Mouse (Mus musculus) left cerebral cortex, adult 9 months (tissue): ENCODE data around the gene Amfr.

Source experiments
- DNase-seq, 2 experiments: peaks; one replicate each; pipeline ENCODE4 v3.0.0; 2022; ENCODE audit warnings: low spot score in 2 of 2

The Amfr gene

DNA sequence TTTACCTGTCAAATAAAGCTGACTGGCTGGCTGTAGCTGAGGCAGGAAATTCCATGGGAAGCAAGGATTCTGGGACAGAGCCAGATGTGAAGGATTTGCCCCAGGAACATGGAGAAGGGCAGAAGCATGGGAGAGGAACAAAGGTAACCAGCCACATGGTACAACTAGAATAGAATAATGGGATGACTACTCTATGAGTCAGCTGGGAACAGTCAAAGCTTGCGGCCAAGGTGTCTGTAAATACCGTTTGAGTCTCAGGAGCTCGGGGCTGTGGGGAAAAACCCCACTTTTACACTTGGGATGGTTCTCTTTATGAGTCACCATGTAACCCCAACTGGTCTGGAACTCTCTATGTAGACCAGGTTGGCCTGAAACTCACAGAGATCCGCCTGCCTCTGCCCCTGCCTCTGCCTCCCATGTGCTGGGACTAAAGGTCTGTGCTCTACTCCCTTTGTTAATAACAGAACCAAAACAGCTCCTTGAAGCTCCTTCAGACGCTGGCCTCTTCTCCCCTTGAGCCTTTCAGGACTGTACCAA lies 30.9 kb downstream of the Amfr start:
- DNase-seq: no peak

DNA sequence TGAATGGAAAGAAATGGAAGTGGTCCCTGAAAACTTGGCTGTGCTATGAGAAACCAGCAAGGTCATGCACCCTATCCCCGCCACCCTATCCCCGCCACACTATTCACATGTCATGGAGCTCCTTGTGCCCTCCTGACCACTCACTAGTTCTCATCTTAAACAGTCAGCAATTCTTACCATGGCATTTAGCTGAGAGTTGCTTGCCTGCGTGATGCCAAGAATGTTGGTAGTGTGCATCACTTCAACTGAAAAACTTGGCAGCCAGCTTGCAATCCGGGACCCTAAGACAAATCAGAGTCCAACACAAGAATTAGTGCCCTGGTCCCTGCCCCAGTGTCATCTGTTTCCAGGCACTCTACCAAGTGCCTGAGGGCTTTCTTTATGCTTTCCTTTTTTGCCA lies 32.5 kb downstream of the Amfr start:
- no peak for DNase-seq

DNA sequence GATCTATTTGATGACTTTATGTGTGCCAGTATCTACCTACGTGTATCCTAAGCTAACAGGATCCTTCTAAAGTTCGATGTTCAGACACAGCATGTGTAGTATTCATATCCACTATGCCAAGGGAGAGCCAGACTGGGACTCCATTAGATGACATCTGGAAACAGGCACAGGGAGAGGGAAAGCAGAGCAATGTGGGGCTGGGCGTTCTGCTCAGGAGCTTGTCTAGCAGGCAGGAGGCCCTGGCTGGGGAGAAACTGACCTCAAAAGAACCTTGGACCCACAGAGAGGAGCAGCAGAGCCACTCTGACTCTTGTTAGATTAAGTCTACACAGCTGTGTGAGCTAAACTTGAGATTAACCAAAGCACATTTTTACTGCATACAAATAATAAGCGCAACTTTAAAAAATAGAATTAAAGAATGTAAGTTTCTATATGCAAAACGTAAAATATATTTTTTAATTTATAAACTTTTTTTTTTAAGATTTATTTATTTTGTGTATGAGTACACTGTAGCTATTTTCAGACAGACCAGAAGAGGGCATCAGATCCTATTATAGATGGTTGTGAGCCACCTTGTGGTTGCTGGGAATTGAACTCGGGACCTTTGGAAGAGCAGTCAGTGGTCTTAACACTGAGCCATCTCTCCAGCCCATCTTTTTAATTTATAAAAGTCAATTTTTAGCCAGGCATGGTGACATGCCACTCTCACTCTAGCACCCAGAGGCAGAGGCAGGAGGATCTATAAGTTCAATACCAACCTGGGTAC lies 36.0 kb downstream of the Amfr start:
- DNase-seq: no peak

DNA sequence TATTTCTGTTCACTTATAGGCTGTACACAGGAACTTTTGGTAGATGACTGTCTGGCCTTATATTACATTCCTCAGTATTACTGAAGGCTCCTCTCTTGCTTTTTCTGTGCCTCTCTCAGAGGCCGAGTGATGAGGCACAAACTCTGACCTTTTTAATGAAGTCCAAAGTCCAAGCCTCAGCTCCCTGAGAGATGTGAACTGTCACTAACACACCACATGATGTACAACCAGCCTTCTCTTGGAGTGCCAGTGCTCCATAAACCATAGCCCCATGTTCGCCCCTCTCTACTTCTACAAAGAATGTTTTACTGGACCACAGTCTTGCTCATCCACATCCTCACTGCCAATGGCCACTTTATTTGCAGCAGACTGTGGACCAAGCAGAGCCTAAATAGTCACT lies 37.3 kb downstream of the Amfr start:
- no peak for DNase-seq

DNA sequence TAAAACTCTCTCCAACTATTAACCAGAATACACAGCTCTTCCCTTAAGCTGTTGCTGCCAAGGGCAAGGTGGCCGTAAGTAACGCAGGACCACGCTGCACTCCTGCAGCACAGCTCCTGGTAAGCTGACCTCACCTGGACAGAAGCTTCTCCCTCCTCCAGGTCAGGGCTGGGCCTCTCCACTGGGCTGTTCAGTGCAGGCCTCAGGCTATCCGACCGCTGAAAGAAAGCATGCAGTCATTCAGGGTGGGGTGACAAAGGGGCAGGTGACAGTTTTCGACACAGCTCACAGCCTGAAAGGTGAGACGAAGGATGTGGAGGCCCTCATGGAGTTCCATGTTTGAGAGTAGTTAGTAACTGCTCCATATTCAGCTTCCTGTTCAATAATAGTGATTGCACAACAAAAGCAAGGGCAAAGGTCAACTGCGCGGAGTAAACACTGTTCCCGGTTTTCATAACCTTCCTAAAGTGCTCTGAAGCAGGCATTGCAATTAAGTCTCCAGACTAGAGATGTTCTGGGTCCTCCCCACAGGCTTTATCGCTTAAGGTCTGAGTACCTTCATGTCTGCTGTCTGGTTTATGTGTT lies 37.9 kb downstream of the Amfr start:
- DNase-seq: no peak

DNA sequence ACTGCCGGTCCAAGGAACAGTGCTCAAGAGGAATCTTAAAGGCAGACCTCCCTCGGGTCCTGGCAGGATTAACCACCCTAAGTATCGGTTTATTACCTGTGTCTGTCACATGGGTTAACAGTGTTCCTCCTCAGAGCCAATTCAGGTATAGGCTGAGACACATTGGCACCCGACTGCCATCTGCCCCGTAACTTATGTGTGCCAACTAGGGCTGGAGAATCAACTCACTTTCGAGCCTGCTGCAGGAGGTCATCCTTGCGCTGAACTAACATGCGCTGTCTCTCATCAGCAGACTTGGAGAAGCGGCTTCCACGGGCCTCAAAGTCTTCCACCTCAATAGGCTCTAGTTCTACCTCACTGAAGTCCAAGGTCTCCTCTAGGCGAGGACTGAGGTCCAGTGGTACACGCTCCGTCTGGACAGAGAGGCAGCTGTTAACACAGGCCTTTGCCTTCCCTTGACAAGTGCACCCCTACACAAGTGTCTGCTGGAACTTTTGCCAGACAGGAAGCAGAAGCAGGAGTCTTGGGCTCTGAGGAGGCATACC lies 38.7 kb downstream of the Amfr start:
- no peak for DNase-seq

DNA sequence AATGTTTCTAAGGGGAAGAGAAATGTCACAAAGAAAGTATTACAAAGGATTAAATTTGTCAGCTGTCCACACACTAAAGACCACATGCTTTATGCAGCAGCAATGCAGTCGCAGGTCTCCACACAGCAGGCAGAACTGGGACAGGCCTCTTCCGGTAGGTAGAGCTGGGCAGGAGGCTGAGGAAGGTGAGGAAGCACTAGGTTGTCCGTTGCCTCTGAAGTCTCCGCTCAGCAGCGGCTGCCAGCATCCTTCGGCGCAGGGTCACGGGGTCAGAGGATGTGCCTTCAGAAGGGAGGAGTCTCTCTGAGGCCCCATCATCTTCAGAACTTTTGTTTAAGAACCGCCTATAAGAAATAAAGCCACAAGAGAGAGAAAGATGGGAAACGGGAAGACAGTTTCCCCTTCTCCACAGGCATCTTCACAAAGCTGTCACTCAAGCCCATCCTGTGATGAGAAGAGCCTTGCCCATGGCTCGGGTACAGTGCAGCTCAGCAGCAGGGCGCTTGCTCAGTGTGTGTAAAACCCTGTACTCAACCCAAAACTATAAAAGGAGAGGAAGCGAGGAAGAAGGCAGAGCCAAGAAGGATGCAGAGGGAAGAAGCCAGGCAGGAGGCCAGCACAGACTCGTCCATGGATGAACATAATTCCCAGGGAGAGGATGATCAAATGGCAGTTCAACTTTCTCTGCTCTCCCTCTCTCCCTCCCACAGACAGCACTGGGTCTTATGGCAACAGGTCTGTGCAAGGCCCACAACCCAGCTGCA lies 39.5 kb downstream of the Amfr start:
- DNase-seq: peak in 1 of 2 experiments; percentile 24

DNA sequence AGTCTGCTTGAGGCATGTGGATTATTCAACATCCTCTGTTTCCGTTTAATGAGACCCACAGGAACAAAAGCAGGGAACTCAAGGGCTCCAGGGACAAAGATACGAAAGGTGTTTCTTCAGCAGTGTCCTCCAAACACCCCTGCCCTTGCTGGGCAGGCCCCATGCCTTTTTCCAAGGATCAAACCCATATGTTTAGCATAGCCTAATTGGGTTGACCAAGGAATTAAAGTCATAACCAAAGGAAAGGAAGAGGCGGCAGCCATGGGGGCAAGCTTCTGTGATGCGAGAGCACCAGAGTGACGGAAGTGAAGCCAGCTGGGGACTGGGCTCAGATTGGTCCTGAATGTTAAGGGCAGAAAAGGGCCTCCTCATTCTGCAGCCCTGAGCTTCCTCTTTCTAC lies 40.4 kb downstream of the Amfr start:
- DNase-seq: peak in 1 of 2 experiments; percentile 3

DNA sequence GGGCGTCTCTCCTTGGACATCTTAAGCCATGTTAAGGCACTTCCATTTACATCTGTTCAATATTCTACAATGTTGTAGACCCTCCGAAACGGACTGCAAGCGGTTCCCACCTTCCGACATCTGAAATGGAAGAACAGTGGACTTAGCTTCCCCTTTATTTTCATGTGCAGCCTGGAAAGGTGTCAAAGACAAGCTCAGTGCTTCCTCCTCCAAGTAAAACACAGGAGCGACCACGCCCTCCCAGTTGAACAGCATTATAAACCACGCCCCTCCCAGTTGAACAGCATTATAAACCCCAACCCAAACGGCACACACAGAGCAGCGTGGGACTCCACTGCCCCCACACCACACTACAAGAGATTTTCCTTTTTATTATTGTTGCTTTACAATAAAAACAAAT lies 41.2 kb downstream of the Amfr start:
- peak in 1 of 2 experiments; percentile 11 for DNase-seq

DNA sequence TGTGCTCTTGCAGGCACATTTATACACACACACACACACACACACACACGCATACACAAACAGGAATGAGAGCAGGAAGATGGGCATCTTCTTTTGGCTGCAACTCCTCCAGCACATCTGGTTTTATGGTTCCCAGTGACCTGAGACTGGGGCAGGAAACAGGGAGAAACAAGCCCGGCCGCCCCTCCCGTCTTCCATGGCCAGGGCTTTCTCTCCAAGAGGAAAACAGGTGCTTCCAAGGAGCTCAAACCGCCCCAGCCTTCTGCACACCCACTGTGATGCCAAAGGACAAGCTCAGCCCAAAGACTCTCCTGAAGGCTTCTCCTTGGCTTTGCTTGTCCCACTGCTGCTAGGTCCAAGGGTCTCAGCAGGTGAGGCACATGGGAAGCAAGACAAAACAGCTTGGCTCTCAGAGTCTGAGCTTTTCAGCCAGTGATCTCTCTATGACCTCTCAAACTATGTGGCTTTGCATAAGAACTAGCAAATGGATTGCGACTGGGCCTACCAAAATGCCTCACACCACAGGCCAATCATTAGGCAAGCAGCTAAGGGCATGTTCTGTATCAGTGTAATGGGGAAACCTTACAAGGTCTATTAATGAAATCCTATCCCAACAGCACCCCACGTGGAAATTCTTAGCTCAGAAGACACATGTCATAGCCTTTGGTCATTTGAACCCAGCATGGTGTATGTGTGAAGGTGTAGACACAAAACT lies 42.9 kb downstream of the Amfr start:
- DNase-seq: peak in 1 of 2 experiments; percentile 5

DNA sequence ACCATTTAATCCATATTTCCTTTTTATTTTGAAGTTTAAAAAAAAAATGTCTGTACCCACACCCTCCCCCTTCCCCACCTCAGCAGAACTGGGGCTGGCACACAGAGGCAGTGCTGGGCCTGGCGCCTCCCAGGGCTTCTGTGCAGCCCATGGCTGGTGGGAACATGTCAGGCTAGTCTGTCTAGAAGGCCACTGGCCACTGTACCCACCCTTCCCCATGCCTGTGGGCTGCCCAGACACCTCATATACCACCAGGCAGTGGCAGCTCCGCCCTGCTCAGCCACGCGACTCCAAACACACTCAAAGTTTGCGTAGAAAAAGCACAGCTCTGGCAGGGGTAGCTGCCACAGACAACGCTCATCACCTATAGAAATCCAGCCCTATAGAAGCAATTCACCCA lies 44.3 kb downstream of the Amfr start:
- peak in 1 of 2 experiments; percentile 2 for DNase-seq

DNA sequence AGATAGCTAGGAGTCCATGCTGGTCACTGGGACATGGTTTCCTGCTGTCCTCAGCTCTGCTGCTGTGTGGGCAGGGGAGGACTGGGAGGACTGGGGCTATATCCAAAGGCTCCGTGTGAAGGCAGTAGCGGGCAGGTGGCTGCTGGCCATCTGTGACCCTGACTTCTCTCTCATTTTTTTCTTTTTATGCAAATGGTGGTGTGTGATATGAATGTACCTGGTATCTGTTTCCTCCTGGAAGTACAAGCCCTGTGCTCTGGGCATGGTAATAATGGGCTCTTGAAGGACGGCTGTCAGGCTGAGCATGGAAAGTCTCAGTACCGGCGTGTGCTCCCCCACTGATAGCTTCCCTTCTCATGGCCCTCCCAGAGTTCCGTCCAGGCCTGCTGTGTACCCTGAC lies 51.7 kb downstream of the Amfr start:
- DNase-seq: no peak

DNA sequence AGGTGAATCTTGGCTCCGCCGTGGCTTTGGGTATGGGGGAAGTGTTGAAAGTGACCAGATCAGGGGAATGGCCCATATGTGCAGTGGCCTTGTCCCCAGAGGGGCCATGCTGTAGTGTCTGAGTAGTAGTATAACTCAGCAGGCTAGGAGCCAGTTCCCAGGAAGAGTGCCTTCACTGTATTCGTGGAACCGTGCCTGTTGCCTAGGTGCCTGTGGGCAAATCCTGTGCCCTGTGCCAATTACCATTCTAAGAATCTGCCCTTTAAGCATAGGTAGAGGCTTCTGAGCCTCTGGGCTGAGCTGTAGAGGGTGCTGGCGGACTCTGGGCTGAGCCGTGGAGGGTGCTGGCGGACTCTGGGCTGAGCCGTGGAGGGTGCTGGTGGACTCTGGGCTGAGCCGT lies 54.2 kb downstream of the Amfr start:
- no peak for DNase-seq

DNA sequence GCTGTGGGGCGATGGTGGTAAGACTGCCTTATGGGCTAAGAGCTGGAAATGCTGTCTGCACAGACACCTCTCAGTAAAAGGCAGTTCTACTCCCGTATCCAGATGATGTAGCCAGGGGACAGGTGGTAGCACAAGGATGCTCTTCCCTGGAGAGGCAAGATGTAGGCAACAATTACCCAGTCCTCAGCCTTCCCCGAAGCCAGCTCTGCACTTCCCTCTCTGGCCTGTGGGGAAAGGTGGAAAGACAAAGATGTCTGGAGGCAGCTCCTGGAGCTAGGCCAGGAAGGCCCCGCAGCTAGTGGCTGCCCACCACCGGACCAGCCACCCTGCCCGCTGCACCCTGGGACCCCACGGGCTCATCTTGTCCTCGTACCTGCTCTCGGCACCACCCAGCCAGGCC lies 60.1 kb downstream of the Amfr start:
- DNase-seq: no peak

DNA sequence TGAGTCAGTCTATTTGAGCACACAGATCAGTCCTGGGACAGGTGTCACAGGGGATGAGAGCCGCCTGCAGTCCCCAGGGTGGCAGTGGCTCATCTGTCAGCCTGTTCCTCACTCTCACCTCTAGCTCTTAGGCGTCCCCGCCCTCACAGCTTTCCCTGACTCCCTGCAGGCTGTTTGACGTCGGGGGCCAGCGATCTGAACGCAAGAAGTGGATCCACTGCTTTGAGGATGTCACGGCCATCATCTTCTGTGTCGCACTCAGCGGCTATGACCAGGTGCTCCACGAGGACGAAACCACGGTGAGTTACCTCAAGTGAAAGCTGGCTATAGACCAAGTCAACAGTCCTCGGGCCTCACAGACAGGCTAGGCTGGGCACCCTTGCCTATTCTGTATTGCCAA lies 62.5 kb downstream of the Amfr start:
- DNase-seq: no peak

DNA sequence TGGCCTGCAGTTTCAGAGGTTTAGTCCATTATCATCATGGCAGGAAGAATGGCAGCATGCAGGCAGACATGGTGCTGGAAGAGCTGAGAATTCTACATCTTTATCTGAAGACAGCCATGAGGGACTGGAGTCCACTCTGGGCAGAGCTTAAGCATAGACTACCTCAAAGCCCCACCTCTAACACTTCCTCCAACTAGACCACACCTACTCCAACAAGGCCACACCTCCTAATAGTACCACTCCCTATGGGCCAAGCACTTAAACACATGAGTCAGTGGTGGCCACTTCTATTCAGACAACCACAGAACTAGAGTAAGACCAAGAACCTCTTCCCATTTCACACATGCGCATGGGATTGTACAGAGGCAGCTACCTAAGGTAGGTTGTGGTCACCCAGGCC lies 66.2 kb downstream of the Amfr start:
- DNase-seq: no peak

DNA sequence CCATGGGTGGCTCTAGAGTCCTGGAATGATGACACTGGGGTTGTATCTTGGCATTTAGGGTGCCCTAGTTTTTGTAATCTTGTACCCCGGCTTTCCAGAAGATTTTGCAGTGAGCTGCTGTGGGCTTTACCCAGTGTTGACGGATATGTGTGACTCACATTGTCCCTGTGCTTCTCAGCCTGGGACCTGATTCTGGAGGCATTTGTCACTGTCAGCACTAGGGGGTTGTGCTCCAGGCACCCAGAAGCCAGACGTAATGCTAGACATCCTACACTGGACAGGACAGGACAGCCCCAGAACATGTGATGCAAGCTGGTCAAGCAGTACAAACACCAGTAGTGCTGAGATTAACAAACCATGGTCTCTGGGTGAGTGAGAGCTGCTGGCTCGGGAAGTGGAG lies 66.9 kb downstream of the Amfr start:
- DNase-seq: no peak

DNA sequence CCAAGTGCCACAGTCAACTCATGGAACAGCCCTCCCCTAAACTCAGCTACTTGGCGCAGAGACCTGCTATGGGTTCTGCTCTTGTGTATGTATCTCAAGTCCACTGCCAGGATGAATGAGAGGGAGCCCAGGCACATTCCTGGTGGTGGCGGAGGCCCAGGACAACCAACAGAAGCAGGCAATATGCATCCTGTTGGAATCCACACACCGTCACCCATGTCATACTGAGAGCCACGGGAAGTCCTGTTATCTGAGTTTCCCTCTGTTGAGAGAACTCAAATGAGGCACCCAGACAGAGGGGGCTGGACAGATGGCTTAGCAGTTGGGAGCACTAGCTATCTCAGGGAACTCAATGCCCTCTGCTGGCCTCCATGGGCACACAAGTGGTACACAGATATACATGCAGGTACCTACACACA lies 71.0 kb downstream of the Amfr start:
- DNase-seq: no peak

DNA sequence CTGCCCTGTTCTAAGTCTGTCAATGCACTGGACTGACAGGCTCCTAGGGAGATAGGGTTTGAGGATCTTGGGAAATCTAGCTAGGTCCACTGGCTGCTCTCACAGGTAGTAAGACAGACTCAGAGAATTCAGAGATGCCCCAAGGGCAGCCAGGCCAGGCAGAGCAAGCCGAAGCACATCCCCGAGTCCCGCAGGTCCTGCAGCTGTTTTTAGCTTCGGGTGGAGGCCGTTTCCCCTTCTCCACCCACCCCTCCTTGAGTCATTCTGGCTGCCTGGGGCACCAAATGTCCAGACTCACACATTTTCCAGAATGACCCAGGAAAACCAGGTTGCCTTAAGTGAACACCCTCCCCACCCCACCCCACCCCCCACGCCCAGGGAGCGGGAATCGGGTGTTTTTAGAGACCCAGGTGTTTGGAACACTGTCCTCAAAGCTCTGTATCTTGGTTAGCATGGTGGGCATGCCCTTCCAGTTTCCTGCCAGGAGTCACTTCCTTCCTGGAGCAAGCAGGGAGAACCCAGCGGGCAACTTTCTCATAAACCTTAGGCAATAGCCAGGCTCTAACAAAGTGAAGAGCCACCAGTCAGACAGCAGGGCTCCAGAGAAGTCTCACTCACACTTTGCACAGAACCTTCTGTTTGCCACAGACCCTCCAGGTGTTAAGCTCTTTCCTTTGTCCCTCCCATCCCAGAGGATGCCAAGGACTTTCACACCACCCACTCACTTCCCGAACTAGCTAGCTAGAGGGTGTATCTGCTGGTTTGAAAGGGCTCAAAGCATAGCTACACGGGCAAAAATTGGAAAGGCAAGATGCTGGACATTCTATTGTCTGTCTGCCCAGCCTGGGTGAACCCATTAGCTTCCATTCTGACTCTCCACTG lies 71.9 kb downstream of the Amfr start:
- peak in 1 of 2 experiments; percentile 65 for DNase-seq

DNA sequence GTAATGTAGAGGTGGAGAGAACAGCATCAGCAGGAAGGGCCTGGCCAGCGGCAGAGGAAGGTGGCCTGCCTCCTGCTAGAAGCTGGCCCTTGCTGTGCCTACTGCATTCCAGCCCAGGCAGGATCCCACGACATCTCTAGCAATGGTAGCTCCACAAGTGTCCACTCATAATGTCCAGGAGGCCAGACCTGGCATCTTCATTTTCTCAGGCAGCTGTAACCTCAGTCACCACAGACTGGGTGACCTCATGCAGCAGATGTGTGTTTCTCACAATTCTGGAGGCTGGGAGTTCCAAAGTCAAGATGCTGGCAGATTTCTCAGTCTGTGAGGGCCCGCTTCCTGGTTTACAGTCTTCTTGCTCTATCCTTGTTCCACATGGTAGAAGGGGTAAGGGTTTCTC lies 74.4 kb downstream of the Amfr start:
- DNase-seq: no peak

DNA sequence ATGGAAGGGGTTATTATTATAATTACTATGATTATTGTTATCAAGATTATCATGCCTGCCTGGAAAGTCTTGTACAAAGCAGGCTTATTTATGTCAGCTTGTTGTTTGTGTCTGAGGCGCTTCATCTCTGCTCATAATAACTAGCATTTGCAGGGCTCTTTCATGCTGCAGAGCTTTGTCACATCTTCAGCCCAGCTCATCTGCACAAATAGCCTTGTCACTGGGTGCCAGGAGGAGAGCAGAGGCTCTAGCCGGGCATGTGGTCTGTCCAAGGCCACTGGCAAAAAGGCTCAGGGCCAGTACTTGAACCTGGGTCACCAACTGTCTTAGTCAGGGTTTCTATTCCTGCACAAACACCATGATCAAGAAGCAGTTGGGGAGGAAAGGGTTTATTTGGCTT lies 79.4 kb downstream of the Amfr start:
- DNase-seq: no peak
